Mouse (Mus musculus) liver, postnatal 0 days (tissue): ENCODE measurements around the gene Nol4l.

Source experiments
- CTCF ChIP-seq: sonication (generic); IDR thresholded peaks from 2 replicates; pipeline ENCODE4 v1.5.1; 2016; ENCODE audit warnings: antibody characterized with exemption, low read depth
- EP300 ChIP-seq: IDR thresholded peaks from 2 replicates; pipeline ENCODE4 v1.6.1; 2016; ENCODE audit warnings: antibody characterized with exemption, low read depth, mild to moderate bottlenecking

- TF ChIP-seq CTCF (no peak), EP300 (no peak)
These were observed 94.6 kb downstream of the Nol4l start for GRCm38 (mm10) chr2:153434880-153435831.
